In genomic region chr6:22288004-22288736, GRCm38 (mm10) we compare ENCODE assay signal across 8 mouse cellular contexts. TPM values are rescaled to one million over a fixed set of nuclear protein-coding genes. Genes with fewer than 3 reads are reported as not detected.
A peak's percentile ranks its signal among the peaks of the same experiment; 100 is the strongest.
DNase-seq lines count a peak whose midpoint lies in the region; ATAC-seq lines count a peak whose summit lies in the region.

Gene Wnt16 (plus strand): TSS chr6:22288227.

- H3K4me1 ChIP-seq in hindbrain, embryonic 15.5 days (replicated peaks): peaks cover 23% of the 10 kb centered on the region
- H3K4me1 ChIP-seq in liver, embryonic 12.5 days: peaks cover 7% of the 10 kb centered on the region; the same call in 1 of the 2 replicates

- 2% methylated on average over 20 of the region's 20 CpGs for WGBS in hindbrain, embryonic 15.5 days
- WGBS in liver, embryonic 12.5 days (ENCODE audit: insufficient replicate concordance): 2% methylated on average over 20 of the region's 20 CpGs

- H3K4me3 ChIP-seq in hindbrain, embryonic 15.5 days: peak within 1 kb of the TSS; percentile 40
- H3K4me3 ChIP-seq in liver, embryonic 12.5 days: peak within 1 kb of the TSS; percentile 28

- peak; percentile 73 for ATAC-seq in hindbrain, embryonic 15.5 days (ENCODE audit: low FRiP score, low read depth)
- 0 out of 2 replicates have a peak, but pooled peaks have one; percentile 18 for ATAC-seq in liver, embryonic 12.5 days
- ATAC-seq in activated CD4-positive, CD25-positive, alpha-beta regulatory T cell, adult 4 months: no peak

- H3K4me2 ChIP-seq in hindbrain, embryonic 15.5 days: peak within 1 kb of the TSS; percentile 69
- peak within 1 kb of the TSS; percentile 56 for H3K4me2 ChIP-seq in liver, embryonic 12.5 days

- H3K9me3 ChIP-seq in hindbrain, embryonic 15.5 days: no peaks in the 10 kb centered on the region
- H3K9me3 ChIP-seq in liver, embryonic 12.5 days (replicated peaks): no peaks in the 10 kb centered on the region

- DNase-seq in cerebellum, postnatal 10 days: peak; percentile 62 to 73
- no peak for DNase-seq in cerebellum, adult 11 months
- peak; percentile 11 for DNase-seq in thymus, postnatal 4 days
- DNase-seq in thymus, postnatal 10 days (ENCODE audit: low spot score in 2 of 2): no peak
- DNase-seq in right cerebral cortex, postnatal 10 days (ENCODE audit: low spot score in 2 of 2): peak; percentile 47 to 54

- H3K36me3 ChIP-seq in hindbrain, embryonic 15.5 days: no peaks in the 10 kb centered on the region
- no peaks in the 10 kb centered on the region for H3K36me3 ChIP-seq in liver, embryonic 12.5 days

- peaks cover 49% of the 10 kb centered on the region for H3K27me3 ChIP-seq in hindbrain, embryonic 15.5 days
- peaks cover 43% of the 10 kb centered on the region for H3K27me3 ChIP-seq in liver, embryonic 12.5 days (replicated peaks)

- peak within 1 kb of the TSS; percentile 23; the same call in 1 of the 2 replicates for H3K9ac ChIP-seq in hindbrain, embryonic 15.5 days
- H3K9ac ChIP-seq in liver, embryonic 12.5 days: no peak within 1 kb of the TSS

- no peak within 1 kb of the TSS for H3K27ac ChIP-seq in hindbrain, embryonic 15.5 days (replicated peaks)
- no peak within 1 kb of the TSS for H3K27ac ChIP-seq in liver, embryonic 12.5 days

RNA-seq across cellular contexts. Expression of gene Wnt16, which starts in this region (rescaled TPM):
- polyA plus RNA-seq in hindbrain, embryonic 15.5 days (2015; fragmentation: Nextera tagmentation; extraction: Ambion mirVana): 0.25 and 0.66 TPM in 2 replicates
- 0.07 and 0.26 TPM in 2 replicates for polyA plus RNA-seq in liver, embryonic 12.5 days (2016; fragmentation: Nextera tagmentation; extraction: Ambion mirVana)
- under 1 TPM in 1 of 2 experiments, not detected in 1; 0.49 TPM for polyA plus RNA-seq in activated CD4-positive, CD25-positive, alpha-beta regulatory T cell, adult 4 months (2017; shearing (Covaris generic))

Comparison
In these comparisons a context has a peak if more than half of its experiments do, and no peak if none do; other contexts are left out.
1. DNase-seq: peak in cerebellum, postnatal 10 days (2 of 2), thymus, postnatal 4 days (single experiment) and right cerebral cortex, postnatal 10 days (2 of 2); none in cerebellum, adult 11 months (single experiment) and thymus, postnatal 10 days (0 of 2).
2. Peak in ATAC-seq, H3K4me3 ChIP-seq, H3K9ac ChIP-seq and H3K4me2 ChIP-seq in hindbrain, embryonic 15.5 days; RNA of the gene not detected or under 1 TPM.
3. Peak in ATAC-seq, H3K4me3 ChIP-seq and H3K4me2 ChIP-seq in liver, embryonic 12.5 days; RNA of the gene not detected or under 1 TPM.